Mouse (Mus musculus): ENCODE measurements around the gene Kng1. TPM values are rescaled to one million over a fixed set of nuclear protein-coding genes. Genes with fewer than 3 reads are reported as not detected.
"Not testable (repeated sequence)": the region's sequence is repeated elsewhere in the genome, so short reads cannot be mapped to it uniquely, and the experiment has no call there.

Kng1 gene
- polyA plus RNA-seq, 1 experiment from 2014 or later = not detected

DNA sequence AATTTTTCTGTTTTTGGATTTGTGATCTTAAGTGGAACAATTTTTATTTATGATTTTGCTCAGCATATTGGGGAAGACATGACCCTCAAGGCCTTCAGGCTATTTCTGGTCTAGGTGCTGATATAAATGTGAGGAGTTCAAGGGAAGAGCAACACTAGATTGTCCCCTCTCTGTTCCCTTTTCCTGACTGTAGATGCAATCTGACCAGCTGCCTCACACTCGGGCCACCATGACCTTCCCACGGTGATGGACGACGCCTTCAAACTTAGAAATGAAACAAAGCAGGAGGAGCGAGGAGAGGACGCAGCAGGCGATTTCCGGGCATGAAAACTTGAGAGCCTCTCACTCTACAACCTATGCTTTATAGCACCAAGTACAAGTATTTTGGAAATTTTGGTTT, 29.5 kb downstream of the Kng1 start:
- H3K36me3 ChIP-seq (ENCODE audit: control insufficient read depth, insufficient read depth, low read length); H3K4me3 ChIP-seq (ENCODE audit: low read depth, low read length); H3K4me1 ChIP-seq (replicated peaks; ENCODE audit: control insufficient read depth, insufficient read depth, low read length); H3K9ac ChIP-seq (ENCODE audit: low read length); H3K4me2 ChIP-seq (ENCODE audit: low read depth, low read length, severe bottlenecking); H3K9me3 ChIP-seq (ENCODE audit: control insufficient read depth, low read length); H3K27ac ChIP-seq (ENCODE audit: low read depth, low read length); ATAC-seq (replicated peaks; ENCODE audit: low FRiP score); H3K27me3 ChIP-seq (ENCODE audit: control insufficient read depth, insufficient read depth, low read length); DNase-seq (ENCODE audit: low spot score): not testable (repeated sequence)
- 85% methylated on average over 8 of the region's 8 CpGs for WGBS

DNA sequence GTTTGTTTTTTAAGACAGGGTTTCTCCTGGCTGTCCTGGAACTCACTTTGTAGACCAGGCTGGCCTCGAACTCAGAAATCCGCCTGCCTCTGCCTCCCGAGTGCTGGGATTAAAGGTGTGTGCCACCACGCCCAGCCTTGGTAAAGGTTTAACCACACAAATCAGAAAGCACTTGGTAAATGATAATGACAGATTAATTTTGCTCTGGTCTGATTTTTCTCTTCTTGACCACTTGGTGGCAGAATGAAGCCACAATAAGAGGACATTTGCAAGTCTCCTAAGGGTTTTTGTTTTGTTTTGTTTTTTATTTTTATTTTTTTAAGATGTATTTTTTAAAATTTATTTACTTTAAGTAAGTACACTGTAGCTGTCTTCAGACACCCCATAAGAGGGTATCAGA, 30.0 kb downstream of the Kng1 start:
- not testable (repeated sequence) for H3K9ac ChIP-seq (ENCODE audit: low read length); H3K27me3 ChIP-seq (ENCODE audit: control insufficient read depth, insufficient read depth, low read length); ATAC-seq (replicated peaks; ENCODE audit: low FRiP score); H3K36me3 ChIP-seq (ENCODE audit: control insufficient read depth, insufficient read depth, low read length); H3K9me3 ChIP-seq (ENCODE audit: control insufficient read depth, low read length); H3K27ac ChIP-seq (ENCODE audit: low read depth, low read length); DNase-seq (ENCODE audit: low spot score); H3K4me1 ChIP-seq (replicated peaks; ENCODE audit: control insufficient read depth, insufficient read depth, low read length); H3K4me3 ChIP-seq (ENCODE audit: low read depth, low read length); H3K4me2 ChIP-seq (ENCODE audit: low read depth, low read length, severe bottlenecking)
- WGBS = 60% methylated on average over 4 of the region's 4 CpGs

DNA sequence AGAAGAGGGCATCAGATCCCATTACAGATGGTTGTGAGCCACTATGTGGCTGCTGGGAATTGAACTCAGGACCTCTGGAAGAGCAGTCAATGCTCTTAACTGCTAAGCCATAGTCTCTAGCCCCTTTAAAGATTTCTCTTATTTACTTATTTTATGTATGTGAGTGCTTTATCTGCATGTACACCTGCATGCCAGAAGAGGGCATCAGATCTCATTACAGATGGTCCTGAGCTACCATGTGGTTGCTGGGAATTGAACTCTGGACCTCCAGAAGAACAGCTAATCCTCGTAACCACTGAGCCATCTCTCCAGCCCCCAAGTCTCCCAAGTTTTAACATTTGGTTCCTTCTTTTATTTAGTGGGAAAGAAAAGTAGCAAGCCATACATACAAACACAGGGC, 30.8 kb downstream of the Kng1 start:
- H3K27me3 ChIP-seq (ENCODE audit: control insufficient read depth, insufficient read depth, low read length); H3K4me3 ChIP-seq (ENCODE audit: low read depth, low read length); H3K9me3 ChIP-seq (ENCODE audit: control insufficient read depth, low read length); H3K4me2 ChIP-seq (ENCODE audit: low read depth, low read length, severe bottlenecking); H3K36me3 ChIP-seq (ENCODE audit: control insufficient read depth, insufficient read depth, low read length); H3K4me1 ChIP-seq (replicated peaks; ENCODE audit: control insufficient read depth, insufficient read depth, low read length); DNase-seq (ENCODE audit: low spot score); H3K9ac ChIP-seq (ENCODE audit: low read length); ATAC-seq (replicated peaks; ENCODE audit: low FRiP score); H3K27ac ChIP-seq (ENCODE audit: low read depth, low read length): not testable (repeated sequence)
- 79% methylated on average over 1 of the region's 1 CpGs for WGBS

DNA sequence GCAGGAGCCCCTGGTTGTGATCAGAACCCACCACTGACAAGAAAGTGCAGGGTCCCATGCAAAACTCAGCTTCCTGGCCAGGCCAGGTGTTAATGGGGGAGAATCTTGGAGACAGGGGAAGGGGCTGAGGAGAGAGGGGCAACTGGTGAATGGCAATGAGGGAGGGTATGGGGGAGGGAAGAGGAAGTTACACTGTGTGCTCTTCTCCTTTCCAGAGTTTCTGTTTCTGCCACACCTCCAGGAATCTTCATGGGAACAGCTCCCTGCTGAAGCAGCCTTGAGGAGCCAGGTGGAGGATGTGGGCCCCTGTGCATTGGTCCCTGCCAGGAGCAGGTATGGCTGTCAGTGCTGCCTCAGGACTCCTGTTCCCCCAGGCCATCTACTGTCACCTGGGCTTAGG, 33.7 kb downstream of the Kng1 start:
- not testable (repeated sequence) for H3K4me1 ChIP-seq (replicated peaks; ENCODE audit: control insufficient read depth, insufficient read depth, low read length); H3K4me3 ChIP-seq (ENCODE audit: low read depth, low read length); DNase-seq (ENCODE audit: low spot score); H3K4me2 ChIP-seq (ENCODE audit: low read depth, low read length, severe bottlenecking); H3K36me3 ChIP-seq (ENCODE audit: control insufficient read depth, insufficient read depth, low read length); H3K9me3 ChIP-seq (ENCODE audit: control insufficient read depth, low read length); H3K27me3 ChIP-seq (ENCODE audit: control insufficient read depth, insufficient read depth, low read length); H3K9ac ChIP-seq (ENCODE audit: low read length); ATAC-seq (replicated peaks; ENCODE audit: low FRiP score); H3K27ac ChIP-seq (ENCODE audit: low read depth, low read length)

DNA sequence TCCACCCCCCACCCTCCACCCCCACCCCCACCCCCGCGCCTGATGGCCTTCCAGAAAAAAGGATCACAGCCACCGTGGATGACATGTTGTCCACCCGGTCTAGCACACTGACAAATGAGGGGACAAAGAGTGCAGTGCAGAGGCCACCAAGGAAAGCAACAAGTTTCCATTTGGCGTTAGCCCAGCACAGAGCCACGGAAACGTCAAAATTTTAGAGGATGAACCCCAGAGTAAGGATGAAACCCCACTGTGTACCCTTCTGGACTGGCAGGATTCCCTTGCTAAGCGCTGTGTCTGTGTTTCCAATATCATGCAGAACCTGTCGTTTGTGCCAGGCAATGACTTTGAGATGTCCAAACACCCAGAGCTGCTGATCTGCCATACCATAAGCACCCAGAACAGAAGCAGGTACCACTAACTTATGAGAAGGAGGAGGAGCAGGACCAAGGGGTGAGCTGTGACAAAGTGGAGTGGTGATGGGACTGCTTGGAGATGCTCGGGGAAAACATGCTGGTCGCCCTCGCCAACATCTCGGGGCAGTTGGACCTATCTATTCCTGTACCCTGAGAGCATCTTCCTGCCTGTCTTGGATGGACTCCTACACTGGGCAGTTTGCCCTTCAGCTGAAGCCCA, 35.8 kb downstream of the Kng1 start:
- Histone ChIP-seq H3K4me3 (ENCODE audit: low read depth, low read length) (no peak overlapping the region), H3K4me2 (ENCODE audit: low read depth, low read length, severe bottlenecking) (no peak overlapping the region), H3K36me3 (ENCODE audit: control insufficient read depth, insufficient read depth, low read length) (no peaks in the 10 kb centered on the region), H3K9ac (ENCODE audit: low read length) (no peak overlapping the region), H3K27me3 (ENCODE audit: control insufficient read depth, insufficient read depth, low read length) (no peaks in the 10 kb centered on the region), H3K4me1 (replicated peaks; ENCODE audit: control insufficient read depth, insufficient read depth, low read length) (no peaks in the 10 kb centered on the region), H3K9me3 (ENCODE audit: control insufficient read depth, low read length) (no peaks in the 10 kb centered on the region), H3K27ac (ENCODE audit: low read depth, low read length) (no peak overlapping the region)
- ATAC-seq (replicated peaks; ENCODE audit: low FRiP score) (no peak), DNase-seq (ENCODE audit: low spot score) (no peak)
- 86% methylated on average over 13 of the region's 13 CpGs for WGBS

DNA sequence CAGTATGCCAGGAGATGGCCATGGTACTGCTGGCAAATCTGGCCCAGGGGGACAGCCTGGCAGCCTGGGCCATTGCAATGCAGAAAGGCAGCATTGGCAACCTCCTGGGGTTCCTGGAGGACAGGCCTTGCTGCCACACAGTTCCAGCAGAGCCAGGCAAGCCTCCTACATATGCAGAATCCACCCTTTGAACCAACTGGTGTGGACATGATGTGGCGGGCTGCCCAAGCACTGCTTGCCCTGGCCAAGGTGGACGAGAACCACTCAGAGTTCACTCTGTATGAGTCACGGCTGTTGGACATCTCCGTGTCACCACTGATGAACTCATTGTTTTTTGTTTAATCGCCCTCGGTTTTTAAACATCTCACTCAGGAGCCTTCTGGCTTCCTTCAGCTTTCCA, 36.5 kb downstream of the Kng1 start:
- Histone ChIP-seq H3K4me1 (replicated peaks; ENCODE audit: control insufficient read depth, insufficient read depth, low read length) (no peaks in the 10 kb centered on the region), H3K36me3 (ENCODE audit: control insufficient read depth, insufficient read depth, low read length) (no peaks in the 10 kb centered on the region), H3K9ac (ENCODE audit: low read length) (no peak overlapping the region), H3K9me3 (ENCODE audit: control insufficient read depth, low read length) (no peaks in the 10 kb centered on the region), H3K27me3 (ENCODE audit: control insufficient read depth, insufficient read depth, low read length) (no peaks in the 10 kb centered on the region), H3K27ac (ENCODE audit: low read depth, low read length) (no peak overlapping the region), H3K4me3 (ENCODE audit: low read depth, low read length) (no peak overlapping the region), H3K4me2 (ENCODE audit: low read depth, low read length, severe bottlenecking) (no peak overlapping the region)
- DNase-seq (ENCODE audit: low spot score) (no peak), ATAC-seq (replicated peaks; ENCODE audit: low FRiP score) (no peak)
- 89% methylated on average over 6 of the region's 6 CpGs for WGBS

DNA sequence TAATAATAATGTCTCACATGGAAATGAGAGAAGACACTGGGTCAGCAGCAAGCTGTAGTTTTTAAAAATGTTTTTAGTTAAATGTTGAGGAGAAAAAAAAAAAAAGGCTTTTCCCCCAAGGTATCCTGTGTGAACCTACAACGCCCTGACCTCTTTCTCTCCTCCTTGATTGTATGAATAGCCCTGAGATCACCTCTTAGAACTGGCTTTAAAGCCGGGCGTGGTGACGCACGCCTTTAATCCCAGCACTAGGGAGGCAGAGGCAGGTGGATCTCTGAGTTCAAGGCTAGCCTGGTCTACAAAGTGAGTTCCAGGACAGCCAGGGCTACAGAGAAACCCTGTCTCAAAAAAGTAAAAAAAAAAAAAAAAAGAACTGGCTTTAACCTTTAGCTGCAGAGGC, 37.9 kb downstream of the Kng1 start:
- H3K4me3 ChIP-seq (ENCODE audit: low read depth, low read length); H3K9me3 ChIP-seq (ENCODE audit: control insufficient read depth, low read length); DNase-seq (ENCODE audit: low spot score); H3K27me3 ChIP-seq (ENCODE audit: control insufficient read depth, insufficient read depth, low read length); ATAC-seq (replicated peaks; ENCODE audit: low FRiP score); H3K4me1 ChIP-seq (replicated peaks; ENCODE audit: control insufficient read depth, insufficient read depth, low read length); H3K36me3 ChIP-seq (ENCODE audit: control insufficient read depth, insufficient read depth, low read length); H3K27ac ChIP-seq (ENCODE audit: low read depth, low read length); H3K4me2 ChIP-seq (ENCODE audit: low read depth, low read length, severe bottlenecking); H3K9ac ChIP-seq (ENCODE audit: low read length): not testable (repeated sequence)
- WGBS = 88% methylated on average over 5 of the region's 5 CpGs

DNA sequence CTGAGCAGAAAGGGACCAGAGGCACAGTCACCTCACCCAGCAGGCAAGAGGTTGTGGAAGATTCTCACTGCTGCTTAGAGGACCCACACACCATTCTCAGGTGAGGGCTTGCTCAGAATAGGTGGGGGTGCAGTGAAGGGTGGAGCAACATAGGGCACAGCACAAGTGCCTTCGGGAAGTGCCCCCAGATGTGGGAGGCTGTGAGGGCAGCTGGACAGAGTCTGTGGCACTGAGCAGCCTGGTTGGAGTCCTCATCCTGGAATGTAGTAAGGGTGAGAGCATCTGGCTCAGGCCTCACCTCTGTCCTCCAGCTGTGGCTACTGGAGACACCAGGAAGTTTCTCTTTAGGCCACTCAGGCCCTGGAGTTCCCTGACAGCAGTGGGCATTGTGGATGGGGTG, 39.2 kb downstream of the Kng1 start:
- WGBS = 77% methylated on average over 1 of the region's 1 CpGs
- H3K4me2 ChIP-seq (ENCODE audit: low read depth, low read length, severe bottlenecking); H3K9ac ChIP-seq (ENCODE audit: low read length); H3K9me3 ChIP-seq (ENCODE audit: control insufficient read depth, low read length); ATAC-seq (replicated peaks; ENCODE audit: low FRiP score); H3K27me3 ChIP-seq (ENCODE audit: control insufficient read depth, insufficient read depth, low read length); H3K4me1 ChIP-seq (replicated peaks; ENCODE audit: control insufficient read depth, insufficient read depth, low read length); DNase-seq (ENCODE audit: low spot score); H3K4me3 ChIP-seq (ENCODE audit: low read depth, low read length); H3K27ac ChIP-seq (ENCODE audit: low read depth, low read length); H3K36me3 ChIP-seq (ENCODE audit: control insufficient read depth, insufficient read depth, low read length): not testable (repeated sequence)

DNA sequence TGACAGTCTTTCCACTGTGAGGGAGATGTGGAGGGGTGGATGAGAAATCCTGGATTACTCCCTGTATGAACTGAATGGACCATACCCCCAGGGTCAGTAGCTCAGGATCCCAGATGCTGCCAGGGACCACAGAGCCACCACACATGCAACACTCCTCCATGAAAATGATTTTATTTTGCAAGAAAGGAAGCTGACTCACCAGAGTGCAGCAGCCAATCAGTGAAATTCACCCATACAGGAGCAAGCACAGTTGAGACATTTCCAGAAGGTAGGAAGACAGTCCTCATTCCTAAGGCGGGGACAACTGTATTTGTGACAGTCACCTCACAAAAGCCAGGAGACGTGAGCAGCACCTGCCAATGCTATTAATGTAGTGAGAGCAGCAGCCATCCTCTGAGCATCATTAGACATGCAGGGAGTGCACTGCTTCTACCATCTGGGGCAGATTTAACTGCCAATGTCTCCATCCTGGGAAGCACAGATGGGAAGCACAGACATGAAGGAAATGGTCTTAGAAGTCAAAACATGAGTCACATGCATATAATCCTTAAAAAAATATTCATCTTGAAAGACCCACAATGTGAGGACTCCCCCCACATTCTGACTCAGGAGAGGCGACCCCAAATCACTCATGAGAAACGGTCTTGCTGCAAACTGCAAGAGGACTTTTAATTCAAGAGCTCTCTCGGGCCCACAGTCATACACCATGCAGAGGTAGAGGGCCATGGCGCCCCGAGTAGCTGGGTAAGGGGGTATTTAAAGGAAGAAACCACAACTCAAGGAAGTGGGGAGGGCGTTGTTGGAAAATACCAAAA, 39.8 kb downstream of the Kng1 start:
- not testable (repeated sequence) for H3K4me1 ChIP-seq (replicated peaks; ENCODE audit: control insufficient read depth, insufficient read depth, low read length); H3K27me3 ChIP-seq (ENCODE audit: control insufficient read depth, insufficient read depth, low read length); H3K36me3 ChIP-seq (ENCODE audit: control insufficient read depth, insufficient read depth, low read length); DNase-seq (ENCODE audit: low spot score); H3K9ac ChIP-seq (ENCODE audit: low read length); ATAC-seq (replicated peaks; ENCODE audit: low FRiP score); H3K4me2 ChIP-seq (ENCODE audit: low read depth, low read length, severe bottlenecking); H3K9me3 ChIP-seq (ENCODE audit: control insufficient read depth, low read length); H3K27ac ChIP-seq (ENCODE audit: low read depth, low read length); H3K4me3 ChIP-seq (ENCODE audit: low read depth, low read length)
- WGBS = 89% methylated on average over 8 of the region's 8 CpGs

Data from forebrain, embryonic 11.5 days (tissue).